Mouse (Mus musculus) heart, adult 18-20 months (tissue): ENCODE measurements around the gene Gdf11. TPM values are rescaled to one million over a fixed set of nuclear protein-coding genes. Genes with fewer than 3 reads are reported as not detected.

Experiments
- DNase-seq, 2 experiments: peaks; one replicate each; pipeline ENCODE4 v3.0.0; 2021 to 2022; ENCODE audit warnings: mixed read lengths in 1 of 2
- total RNA-seq, 2 experiments: library from RNA; stranded (reverse); gene quantifications; 2 replicates each; pipeline ENCODE4 v1.2.3; 2021

Gdf11 gene
- total RNA-seq, 2 experiments from 2014 or later: 2.3 to 2.6 TPM

DNA sequence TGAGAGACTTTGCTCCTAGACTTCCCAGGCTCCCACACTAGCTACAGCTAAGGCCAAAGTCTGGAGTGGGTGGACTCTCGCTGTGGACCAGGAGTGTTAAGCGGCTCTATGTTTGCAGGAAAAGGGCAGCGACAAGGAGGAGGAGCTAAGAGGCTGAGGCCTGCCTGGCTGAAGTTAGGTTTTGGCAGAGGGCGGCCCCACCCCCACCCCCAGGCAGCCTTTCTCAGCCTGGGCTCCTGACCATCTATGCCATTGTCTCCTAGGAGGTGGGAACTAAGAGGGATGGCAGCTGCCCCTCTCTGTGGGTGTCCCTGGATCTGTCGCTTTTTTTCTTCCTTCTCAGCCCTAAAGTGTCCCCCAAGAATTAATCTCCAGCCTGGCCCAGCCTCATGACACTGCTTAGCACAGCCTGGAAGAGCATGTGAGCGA lies 27.7 kb upstream of the Gdf11 start:
- DNase-seq: peak; percentile 51 to 53

DNA sequence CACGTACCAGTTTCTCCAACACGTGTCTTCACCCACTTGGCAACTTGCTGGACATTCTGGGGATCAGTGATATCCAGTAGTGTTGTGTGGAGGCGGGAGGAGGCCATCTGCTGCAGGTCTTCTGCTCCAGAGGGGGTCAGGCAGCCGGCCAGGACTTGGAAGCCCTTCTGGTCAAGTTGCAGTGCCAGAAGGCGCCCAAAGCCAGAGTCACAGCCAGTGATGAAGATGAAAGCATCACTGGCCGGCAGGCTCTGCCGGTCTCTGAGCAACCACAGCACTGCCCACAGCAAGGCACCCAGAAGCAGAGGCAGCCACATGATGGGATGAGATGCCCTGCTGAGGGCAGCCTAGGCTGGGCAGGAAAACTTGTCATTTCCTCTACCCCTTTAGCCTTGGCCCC lies 26.7 kb upstream of the Gdf11 start:
- peak; percentile 58 to 59 for DNase-seq

DNA sequence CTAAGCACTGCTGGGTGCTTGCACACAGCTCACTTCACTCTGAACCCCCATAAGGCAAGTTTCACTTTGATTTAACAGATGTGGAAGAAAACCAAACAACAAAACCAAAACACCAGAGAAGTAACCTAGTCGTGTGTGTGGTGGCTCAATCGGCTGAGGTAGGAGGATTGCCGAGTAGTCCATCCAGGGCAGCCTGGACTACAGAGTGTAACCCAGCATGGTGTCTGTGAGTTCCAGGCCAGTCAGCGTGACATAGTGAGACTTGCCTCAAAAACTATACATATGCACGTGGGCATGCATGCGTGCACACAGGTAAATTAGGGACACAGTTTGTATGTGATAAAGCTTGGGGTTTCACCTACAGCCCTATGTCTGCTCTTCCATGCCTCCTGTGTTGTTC lies 25.9 kb upstream of the Gdf11 start:
- DNase-seq: no peak

DNA sequence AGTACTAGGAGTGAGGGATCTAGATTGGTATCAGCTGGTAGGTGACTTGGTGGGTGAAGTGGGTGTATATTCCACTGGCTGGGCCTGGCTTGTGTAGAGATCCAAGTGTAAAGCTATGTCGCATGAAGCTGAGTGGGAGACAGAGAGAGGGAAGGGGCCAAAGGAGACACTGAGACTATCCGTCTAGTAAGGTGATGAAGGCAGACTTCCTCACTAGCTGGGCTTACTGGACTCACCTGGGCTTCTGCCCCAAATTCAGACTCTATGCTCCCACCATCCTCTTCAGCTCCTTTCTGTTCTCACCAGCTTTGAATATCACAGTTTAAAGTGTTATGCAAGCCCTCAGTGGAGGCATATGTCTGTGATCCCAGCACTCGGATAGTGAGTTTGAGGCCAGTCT lies 25.1 kb upstream of the Gdf11 start:
- DNase-seq: no peak

DNA sequence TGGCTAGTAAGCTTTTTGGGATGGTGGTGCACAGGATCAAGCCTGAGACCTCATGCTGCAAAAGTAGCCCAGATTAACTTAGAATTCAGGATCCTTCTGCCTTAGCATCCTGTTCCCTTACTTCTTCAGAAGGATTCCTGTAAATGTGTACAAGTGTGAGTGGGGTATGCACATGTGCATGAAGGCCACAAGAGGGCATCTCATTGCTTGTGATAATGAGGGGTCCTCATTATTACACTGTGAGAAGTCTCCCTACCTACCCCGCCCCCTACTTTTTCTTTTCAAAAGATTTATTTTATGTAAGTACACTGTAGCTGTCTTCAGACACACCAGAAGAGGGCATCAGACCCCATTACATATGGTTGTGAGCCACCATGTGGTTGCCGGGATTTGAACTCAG lies 24.0 kb upstream of the Gdf11 start:
- DNase-seq: no peak

DNA sequence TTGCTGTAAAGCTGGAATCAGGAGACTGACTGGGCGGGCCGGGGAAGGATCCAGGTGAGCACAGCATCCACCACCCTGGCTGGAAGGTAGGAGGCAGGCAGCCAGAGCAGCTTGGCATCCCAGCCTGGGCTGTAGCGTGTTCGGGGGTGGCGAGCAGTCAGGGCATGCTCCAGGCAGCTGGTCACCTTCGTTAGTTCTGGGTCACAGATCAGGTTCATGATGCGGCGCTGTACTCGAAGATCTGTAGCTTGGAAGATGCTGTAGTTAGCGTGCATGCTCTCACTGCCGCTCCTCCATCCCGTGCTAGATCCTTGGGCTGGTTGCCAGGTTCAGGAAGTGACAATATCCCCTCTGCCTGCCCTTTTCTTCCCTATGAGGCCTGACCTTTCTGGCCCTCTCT lies 22.2 kb upstream of the Gdf11 start:
- DNase-seq: no peak

DNA sequence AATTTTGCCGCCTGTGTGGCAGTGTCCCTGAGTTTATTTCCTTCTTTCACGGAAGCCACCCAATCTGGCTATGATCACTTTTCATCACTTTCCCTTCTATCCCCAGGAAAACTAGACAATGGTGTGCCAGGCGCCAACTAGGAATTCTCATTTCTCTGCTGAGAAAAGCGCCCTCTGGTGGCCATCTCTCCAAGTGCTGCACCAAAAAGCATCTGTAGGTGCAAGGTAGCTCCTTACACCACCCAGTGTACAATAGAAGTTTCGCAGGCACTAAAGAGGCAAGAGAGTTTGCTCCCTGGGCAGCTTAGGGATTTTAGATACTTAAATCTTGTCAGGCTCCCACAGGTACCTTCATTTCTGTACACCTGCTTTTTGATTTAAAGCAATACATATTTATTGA lies 21.7 kb upstream of the Gdf11 start:
- peak; percentile 82 to 94 for DNase-seq

DNA sequence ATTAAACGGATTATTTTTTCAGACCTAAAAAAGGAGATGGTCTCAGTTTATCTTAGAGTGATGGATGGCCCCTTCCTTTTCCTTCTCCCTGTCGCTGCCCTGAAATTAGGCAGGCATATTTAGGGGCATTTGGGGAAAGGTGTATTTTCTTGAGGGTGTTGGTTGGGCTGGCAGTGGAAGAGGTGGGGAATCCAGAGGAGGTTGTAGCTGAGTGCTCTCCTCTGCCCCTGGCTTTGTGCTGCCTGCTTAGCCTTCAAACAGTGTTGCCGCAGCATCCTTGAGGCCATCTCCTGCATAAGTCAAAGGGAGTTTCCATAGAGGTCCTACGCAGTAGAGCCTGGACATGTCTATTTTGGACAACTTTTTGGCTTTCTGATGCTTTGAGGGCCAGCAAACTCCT lies 21.3 kb upstream of the Gdf11 start:
- DNase-seq: no peak

DNA sequence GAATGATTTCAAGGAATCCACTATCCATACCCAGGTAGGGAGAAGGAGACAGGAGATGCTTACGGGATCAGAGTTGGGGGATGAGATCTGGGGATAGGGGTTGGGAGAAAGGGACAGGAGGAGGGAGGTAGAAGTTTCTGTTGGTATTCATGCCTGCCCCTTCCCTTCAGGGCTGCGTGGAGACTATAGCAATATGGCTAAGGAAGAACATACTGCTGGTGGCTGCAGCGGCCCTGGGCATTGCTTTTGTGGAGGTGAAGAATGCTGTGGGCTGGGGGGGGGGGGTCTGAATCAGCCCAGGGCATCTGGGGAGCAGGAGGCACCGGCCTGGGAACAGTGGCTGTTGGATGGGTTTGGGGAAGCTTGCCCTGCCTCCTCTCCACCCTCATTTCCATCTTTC lies 20.8 kb upstream of the Gdf11 start:
- DNase-seq: no peak

DNA sequence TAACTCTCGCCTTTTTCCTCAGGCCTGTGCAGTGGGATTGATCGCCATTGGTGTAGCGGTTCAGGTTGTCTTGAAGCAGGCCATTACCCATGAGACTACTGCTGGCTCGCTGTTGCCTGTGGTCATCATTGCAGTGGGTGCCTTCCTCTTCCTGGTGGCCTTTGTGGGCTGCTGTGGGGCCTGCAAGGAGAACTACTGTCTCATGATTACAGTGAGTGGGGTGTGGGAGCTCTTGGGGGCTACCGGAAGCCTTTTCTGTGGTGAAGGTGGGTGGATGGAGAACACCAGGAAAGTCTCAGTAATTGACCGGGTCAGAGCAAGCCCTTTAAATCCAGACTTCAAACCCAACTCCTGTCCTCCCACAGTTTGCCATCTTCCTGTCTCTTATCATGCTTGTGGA lies 19.9 kb upstream of the Gdf11 start:
- DNase-seq: no peak

DNA sequence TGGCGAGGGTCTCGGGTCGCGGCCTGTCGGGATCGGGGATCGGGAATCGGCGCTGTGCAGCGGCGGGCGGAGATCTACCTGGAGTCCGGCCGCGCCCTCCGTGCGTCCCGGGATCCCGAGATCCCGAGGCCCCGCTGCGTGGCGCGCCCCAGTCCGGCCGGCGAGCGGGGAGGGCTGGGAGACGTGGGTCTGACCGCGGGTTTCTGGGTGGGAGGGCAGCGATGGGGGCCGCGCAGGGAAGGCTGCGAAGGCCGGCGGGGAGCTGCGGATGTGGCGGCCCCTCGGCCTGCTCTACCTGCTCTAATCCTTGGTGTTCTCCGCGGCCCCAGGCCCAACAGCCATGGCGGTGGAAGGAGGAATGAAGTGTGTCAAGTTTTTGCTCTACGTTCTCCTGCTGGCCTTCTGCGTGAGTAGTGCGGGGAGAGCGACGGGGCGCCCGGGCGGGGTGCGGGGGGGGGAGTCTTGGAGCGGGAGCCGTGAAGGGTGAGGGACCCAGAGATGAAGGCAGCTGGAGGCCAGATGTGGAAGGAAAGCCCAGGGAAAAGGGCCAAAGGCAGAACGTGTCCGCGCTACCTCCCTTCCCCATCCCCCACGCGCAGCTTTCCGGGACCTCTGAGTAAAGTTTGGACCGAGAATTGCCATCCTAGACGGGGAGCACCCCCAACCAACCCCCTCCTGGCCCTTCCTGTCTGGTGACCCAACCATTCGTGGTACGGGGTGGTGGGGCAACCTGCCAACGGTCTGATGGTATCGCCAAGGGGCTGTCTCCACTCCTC lies 18.7 kb upstream of the Gdf11 start:
- DNase-seq: peak; percentile 63 to 74

DNA sequence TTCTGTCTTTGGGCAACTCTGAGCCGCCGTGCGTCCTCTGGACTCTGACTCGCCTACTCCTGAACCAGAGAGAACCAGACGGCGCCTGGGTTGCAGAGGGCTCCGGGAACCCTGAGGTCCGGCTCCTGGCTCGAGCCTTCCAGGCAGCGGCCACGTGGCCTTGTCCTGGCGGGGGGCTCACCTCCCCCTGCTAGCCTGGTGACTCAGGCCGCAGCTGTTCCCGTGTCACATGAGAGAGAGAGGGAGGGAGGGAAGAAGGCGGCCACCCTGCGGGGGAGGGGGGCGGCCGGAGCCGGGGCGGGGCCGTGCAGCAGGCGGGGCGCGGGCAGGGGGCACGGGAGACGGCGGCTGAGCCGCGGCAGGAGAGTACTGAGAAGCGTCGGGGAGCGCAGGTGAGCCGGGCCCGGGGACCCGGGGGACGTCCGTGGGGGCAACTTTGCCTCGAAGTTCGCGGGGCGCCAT lies 18.1 kb upstream of the Gdf11 start:
- peak; percentile 86 to 93 for DNase-seq

DNA sequence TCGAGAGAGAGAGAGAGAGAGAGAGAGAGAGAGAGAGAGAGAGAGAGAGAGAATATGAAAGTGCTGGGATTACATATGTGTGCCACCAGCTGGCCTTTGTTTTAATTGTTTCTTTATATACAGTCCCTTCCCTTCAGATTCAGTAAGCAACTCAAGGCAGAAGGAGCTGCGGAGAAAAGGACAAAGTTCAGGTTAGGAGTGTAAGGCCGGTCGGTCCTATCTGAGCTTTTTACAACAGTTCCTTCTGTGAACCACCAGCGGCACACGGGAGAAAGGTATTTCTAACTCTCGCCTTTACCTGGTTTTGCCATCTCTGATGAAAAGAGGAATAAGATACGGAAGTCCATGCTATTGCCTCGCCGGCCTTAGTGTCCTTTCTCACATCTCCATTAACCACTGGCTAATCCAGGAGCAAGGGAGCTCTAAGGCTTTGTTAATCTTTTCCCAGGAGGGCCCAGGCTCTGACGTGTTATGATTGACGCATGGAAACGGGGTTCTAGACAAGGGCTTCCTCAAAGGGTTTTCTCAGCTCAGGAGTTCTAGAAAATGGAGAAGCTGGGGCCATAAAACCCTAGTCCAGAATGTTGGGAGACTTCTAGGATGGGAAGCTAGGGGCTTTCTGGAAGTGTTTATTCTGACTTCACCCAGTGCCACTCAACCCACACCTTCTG lies 17.4 kb upstream of the Gdf11 start:
- DNase-seq: peak in 1 of 2 experiments; percentile 25

DNA sequence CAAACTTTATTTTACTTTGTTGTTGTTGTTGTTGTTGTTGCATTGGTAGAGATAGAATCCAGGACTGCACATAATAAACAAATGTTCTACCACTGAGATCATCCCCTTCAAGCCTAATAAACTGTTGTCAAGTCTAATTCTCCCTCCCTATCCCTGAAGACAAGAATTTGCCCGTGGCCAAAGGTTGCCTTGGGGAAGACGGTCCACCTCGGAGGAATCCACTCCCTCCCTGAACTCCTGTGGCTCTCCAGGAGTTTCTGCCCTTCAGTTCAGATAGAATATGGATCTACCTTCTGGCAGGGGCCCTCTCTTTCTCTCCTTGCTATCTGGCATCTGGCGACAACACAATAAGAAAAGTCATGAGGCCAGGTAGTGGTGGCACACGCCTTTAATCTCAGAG lies 13.3 kb upstream of the Gdf11 start:
- no peak for DNase-seq

DNA sequence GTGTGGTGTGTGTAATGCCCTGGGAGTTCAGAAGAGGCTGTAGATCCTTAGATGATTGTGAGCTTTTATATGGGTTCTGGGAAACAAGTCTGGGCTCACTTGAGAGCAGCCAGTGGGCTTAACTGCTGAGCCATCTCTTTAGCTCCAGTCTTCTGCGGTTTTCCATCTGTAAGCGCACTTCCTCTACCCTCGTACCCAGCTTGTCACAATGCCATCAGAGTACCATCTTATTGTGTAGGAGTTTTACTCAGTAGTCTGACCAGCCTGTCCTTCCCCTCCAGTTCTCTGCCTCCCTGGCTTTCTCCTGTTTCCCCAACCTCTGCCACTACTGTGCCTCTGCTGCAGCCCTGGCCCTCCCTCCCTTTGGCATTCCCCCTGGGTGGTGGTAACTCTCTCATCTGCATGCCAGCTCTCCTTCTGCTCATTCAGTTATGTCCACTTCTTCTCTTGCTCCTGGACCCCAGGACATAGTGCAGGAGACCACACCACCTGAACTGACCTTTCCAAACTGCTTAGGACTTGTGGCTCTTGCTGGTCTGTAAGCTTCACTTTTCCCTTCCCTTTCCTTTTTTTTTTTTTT lies 11.0 kb upstream of the Gdf11 start:
- no peak for DNase-seq

DNA sequence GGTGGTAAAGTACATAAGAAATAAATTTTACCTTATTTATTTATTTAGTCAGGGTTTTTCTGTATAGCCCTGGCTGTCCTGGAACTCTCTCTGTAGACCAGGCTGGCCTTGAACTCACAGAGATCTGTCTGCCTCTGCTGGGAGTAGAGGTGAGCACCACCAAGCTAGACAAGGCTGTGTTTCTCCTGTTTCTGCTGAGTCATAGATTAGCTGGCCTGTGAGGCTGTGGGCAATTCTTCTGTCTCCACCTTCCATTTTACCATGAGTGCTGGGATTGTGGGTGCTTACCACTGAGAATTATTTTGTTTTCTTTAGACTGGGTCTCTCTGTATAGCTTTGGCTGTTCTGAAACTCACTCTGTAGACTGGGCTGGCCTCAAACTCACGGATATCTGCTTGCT lies 9.9 kb upstream of the Gdf11 start:
- DNase-seq: no peak

DNA sequence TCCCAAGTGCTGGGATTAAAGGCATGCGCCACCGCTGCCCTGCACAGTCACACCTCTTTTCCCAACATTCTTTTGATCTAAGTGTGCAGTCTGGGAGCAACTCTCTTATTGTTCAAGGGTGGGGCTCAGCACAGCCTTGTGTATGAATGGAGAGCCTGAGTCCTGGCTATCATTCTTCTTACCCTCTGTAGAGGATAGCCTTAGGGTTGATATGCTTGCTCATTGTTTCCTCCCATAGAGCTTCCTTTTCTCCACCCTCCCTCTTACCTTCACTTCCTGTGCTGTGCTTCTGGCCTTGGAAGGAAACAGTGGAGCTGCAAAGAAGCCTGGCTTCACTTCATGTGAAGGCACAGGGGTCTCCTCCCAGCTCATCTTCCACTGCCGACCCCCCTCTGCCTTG lies 9.2 kb upstream of the Gdf11 start, which contains the start of gene Cd63:
TSS of gene Cd63 (plus strand) at position 292 of the 400 bp plus-strand sequence.
- no peak for DNase-seq

DNA sequence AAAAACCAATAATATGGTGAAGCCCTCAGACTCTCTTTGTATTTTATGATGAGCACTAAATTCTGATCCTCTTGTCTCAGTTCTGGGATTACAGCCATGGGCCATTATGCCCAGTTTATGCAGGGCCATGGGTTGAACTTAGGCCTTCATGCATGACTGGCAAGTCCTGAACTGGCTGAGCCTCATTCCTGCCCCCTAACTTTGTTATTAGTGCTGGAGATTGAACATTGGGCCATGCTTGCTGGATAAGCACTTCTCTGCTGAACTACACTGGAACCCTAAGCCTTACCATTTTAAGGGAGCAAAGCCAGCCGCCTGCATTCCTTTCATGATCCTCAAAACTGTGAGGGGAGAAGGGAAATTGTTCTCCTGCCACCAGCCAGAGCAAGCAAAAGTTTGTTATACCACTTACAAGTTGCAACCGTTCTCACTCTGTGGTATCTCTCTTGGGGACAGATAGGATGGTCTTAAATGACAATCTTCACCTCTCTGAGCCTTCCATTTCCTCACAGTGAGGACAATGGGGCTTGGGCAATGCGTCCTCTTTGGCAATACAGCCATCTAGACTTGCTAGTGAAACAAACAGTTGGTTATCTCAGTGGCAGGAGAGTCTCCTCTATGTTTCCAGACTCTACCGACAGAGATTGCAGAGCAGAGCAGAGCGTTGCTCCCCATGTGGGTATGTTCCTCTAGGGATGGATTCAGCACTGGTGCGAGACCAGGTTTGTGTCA lies 8.4 kb upstream of the Gdf11 start:
- DNase-seq: no peak

DNA sequence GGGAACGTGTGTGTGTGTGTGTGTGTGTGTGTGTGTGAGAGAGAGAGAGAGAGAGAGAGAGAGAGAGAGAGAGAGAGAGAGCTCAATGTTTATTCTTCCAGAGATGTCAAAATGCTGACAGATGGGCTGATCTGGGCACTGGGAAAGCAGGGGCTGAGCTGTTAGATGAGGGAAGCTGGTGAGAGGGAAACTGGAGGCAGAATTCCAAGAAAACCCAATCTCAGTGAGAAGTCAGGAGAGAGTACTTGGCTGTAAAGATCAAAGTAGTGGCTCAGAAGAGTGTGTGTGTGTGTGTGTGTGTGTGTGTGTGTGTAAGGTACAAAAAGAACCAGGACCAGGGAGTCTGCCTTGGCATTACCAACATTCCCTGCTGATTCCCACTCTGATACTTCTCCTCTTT lies 6.0 kb upstream of the Gdf11 start:
- no peak for DNase-seq

DNA sequence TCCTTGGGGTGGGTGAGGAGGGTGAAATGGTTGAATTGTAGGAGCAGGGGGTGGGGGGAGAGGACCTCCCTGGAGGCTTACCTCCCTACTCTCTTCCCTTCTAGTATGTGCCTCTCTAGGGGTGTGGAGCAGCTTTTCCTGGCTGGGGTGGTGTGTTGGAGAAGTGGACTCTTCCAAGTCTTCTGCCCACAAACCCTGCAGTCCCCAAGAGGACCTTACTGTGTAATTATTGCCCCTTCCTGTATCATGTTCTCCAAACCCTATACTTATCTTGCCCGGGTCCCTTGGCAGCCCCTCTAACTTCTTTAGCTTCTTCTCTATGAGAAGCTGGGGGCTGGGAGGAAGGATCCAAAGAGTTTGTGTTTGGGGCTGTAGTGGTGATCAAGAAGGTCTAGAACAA lies 5.3 kb upstream of the Gdf11 start:
- no peak for DNase-seq

DNA sequence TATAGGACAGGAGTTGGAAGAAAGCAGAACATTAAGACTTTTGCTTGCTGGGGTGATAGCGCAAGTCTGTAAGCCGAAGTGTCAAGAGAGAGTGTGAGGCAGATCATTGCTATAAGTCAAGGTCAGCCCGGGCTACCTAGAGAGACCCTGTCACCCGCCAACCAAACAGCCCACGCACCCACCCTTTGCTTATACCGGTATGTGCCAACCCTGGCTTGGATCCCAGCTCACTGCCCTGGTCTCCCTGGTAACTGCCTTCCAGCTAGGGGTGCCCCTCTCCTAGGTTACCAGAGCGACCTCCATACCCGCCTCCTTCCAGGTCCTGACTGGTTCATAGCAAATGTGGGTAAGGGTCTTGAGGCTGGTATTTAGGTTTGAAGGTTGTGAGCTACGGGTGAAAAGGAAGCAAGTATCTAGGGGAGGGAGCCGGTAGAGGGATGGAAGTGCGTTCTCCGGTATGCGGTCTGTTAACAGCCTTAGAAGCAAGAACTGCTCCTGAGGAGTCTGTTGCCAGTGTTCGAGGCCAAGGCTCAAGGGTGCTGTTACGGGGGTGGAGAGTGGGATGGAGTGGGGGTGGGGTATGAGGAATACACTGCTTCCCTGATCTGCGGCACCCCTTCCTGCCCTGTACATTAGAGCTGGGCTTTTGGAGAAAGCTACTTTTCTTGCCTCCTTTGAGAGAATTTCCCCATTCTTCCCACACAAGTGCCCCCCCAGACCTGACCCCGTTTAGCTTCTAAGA lies 4.6 kb upstream of the Gdf11 start:
- no peak for DNase-seq

DNA sequence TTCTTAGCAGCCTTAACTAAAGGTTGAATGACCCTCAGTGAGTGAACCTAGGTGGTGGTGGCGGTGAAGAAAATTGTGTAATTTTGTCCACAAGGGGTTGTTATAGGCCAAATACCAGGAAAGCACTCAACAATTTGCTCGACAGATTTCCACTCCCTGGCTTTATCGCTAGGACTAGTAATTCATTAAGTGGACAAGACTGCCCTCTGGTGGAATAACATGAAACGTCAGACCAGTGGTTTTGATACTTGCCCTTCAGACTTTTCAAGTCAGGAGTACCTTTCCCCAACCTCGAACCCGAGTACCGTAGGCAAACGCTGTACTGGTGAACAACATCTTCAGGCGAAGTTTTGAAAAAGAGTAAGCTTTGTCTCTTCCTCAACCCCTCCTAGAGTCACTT lies 3.9 kb upstream of the Gdf11 start:
- DNase-seq: peak; percentile 77 to 92
